Mouse (Mus musculus) bone marrow, adult 2 months (tissue): ENCODE measurements at regions not wholly inside any gene's neighbourhood (a gene's known extent, or its start where the extent isn't known, plus 50 kb on each side); places are given as distances from the start of the nearest gene placed in this dataset.

Source experiments
- CTCF ChIP-seq: fragments of 200-500 bp; IDR thresholded peaks from 2 replicates; pipeline ENCODE4 v1.5.1; 2011; ENCODE audit warnings: low read length, control low read depth; ENCODE audit not compliant: control insufficient read depth, insufficient read depth
- POLR2A ChIP-seq: fragments of 200-500 bp; IDR thresholded peaks from 2 replicates; pipeline ENCODE4 v1.6.1; 2011; ENCODE audit warnings: low read depth, mild to moderate bottlenecking, control low read depth, low read length, borderline replicate concordance; ENCODE audit not compliant: control insufficient read depth

- no peak for TF ChIP-seq POLR2A
- TF ChIP-seq CTCF, result no peak
These were observed 81.9 kb downstream of the Tsen15 start for GRCm38 (mm10) chr1:152304487-152305130.
